Mouse (Mus musculus) lung, embryonic 15.5 days (tissue): ENCODE results near the gene Brwd1. TPM values are rescaled to one million over a fixed set of nuclear protein-coding genes. Genes with fewer than 3 reads are reported as not detected.
"Not testable (repeated sequence)": the region's sequence is repeated elsewhere in the genome, so short reads cannot be mapped to it uniquely, and the experiment has no call there.

Source experiments
- ATAC-seq: fragments of 200-750 bp; cut with Nextera tagmentation; 2 replicates; pipeline ENCODE4 v1.8.0; 2017; ENCODE audit warnings: moderate number of reproducible peaks, borderline replicate concordance; ENCODE audit not compliant: low FRiP score, low TSS enrichment; ENCODE audit errors: extremely low read depth
- H3K27ac ChIP-seq: fragments of 300-500 bp; sonication (generic); 2 replicates; pipeline ENCODE4 v1.5.1; 2015; ENCODE audit warnings: moderate library complexity, mild to moderate bottlenecking, inconsistent platforms
- H3K27me3 ChIP-seq: fragments of 300-500 bp; sonication (generic); 2 replicates; pipeline ENCODE4 v1.6.1; 2015; ENCODE audit warnings: inconsistent platforms
- H3K36me3 ChIP-seq: fragments of 300-500 bp; sonication (generic); 2 replicates; pipeline ENCODE4 v1.6.1; 2015; ENCODE audit warnings: inconsistent platforms
- H3K4me1 ChIP-seq: fragments of 300-500 bp; sonication (generic); 2 replicates; pipeline ENCODE4 v1.6.1; 2015; ENCODE audit warnings: inconsistent platforms
- H3K4me2 ChIP-seq: fragments of 300-500 bp; sonication (generic); 2 replicates; pipeline ENCODE4 v1.6.1; 2015; ENCODE audit warnings: inconsistent platforms, mild to moderate bottlenecking, moderate library complexity
- H3K4me3 ChIP-seq: fragments of 300-500 bp; sonication (generic); 2 replicates; pipeline ENCODE4 v1.5.1; 2015; ENCODE audit warnings: mild to moderate bottlenecking, inconsistent platforms
- H3K9ac ChIP-seq: fragments of 300-500 bp; sonication (generic); 2 replicates; pipeline ENCODE4 v1.6.1; 2015; ENCODE audit warnings: inconsistent platforms
- H3K9me3 ChIP-seq: fragments of 300-500 bp; sonication (generic); 2 replicates; pipeline ENCODE4 v1.6.1; 2016; ENCODE audit warnings: inconsistent platforms
- WGBS: fragments of 180-500 bp; shearing (Covaris S2); methylation state at CpG from one replicate; pipeline ENCODE4 v1.1.7; 2015; 5-methylcytosine and 5-hydroxymethylcytosine counted together
- polyA plus RNA-seq: library from polyadenylated mRNA; unstranded; fragments of >200 nt; fragmentation: Nextera tagmentation; extraction: Ambion mirVana; gene quantifications from 2 replicates; pipeline ENCODE4 v1.2.1, GENCODE M21; 2015

Brwd1 gene
- polyA plus RNA-seq, 1 experiment from 2014 or later, result 81.5 TPM

- no peak for ATAC-seq
- no peak overlapping the region for H3K27ac ChIP-seq
- 90% methylated on average over 12 of the region's 12 CpGs for WGBS
- no peaks in the 10 kb centered on the region for H3K9me3 ChIP-seq
- no peaks in the 10 kb centered on the region for H3K27me3 ChIP-seq
- peaks cover 84% of the 10 kb centered on the region for H3K36me3 ChIP-seq
- no peaks in the 10 kb centered on the region for H3K4me1 ChIP-seq
- H3K9ac ChIP-seq, result no peak overlapping the region
- H3K4me2 ChIP-seq, result no peak overlapping the region
- H3K4me3 ChIP-seq, result no peak overlapping the region
Measured at GRCm38 (mm10) chr16:96066174-96066573, 16.2 kb downstream of the Brwd1 start.

GRCm38 (mm10) chr16:96064649-96065048, 17.7 kb downstream of the Brwd1 start:
- 92% methylated on average over 6 of the region's 6 CpGs for WGBS
- Histone ChIP-seq H3K36me3 (peaks cover 86% of the 10 kb centered on the region), H3K4me2 (no peak overlapping the region), H3K9ac (no peak overlapping the region), H3K27me3 (no peaks in the 10 kb centered on the region), H3K4me1 (no peaks in the 10 kb centered on the region), H3K27ac (no peak overlapping the region), H3K4me3 (no peak overlapping the region), H3K9me3 (no peaks in the 10 kb centered on the region)
- ATAC-seq, result no peak

- no peak for ATAC-seq
- no peak overlapping the region for H3K9ac ChIP-seq
- H3K4me2 ChIP-seq, result no peak overlapping the region
- 65% methylated on average over 5 of the region's 5 CpGs for WGBS
- H3K4me1 ChIP-seq, result no peaks in the 10 kb centered on the region
- H3K9me3 ChIP-seq, result no peaks in the 10 kb centered on the region
- no peaks in the 10 kb centered on the region for H3K27me3 ChIP-seq
- H3K27ac ChIP-seq, result no peak overlapping the region
- H3K4me3 ChIP-seq, result no peak overlapping the region
- peaks cover 90% of the 10 kb centered on the region for H3K36me3 ChIP-seq
Measured at GRCm38 (mm10) chr16:96044096-96044495, 38.2 kb downstream of the Brwd1 start.

GRCm38 (mm10) chr16:96040691-96041090, 41.6 kb downstream of the Brwd1 start:
- Histone ChIP-seq H3K27ac (no peak overlapping the region), H3K36me3 (peaks cover 91% of the 10 kb centered on the region), H3K4me2 (no peak overlapping the region), H3K4me1 (no peaks in the 10 kb centered on the region), H3K4me3 (no peak overlapping the region), H3K27me3 (no peaks in the 10 kb centered on the region), H3K9me3 (no peaks in the 10 kb centered on the region), H3K9ac (no peak overlapping the region)
- 89% methylated on average over 4 of the region's 4 CpGs for WGBS
- no peak for ATAC-seq

GRCm38 (mm10) chr16:96039538-96039937, 42.8 kb downstream of the Brwd1 start:
- no peak overlapping the region for H3K4me3 ChIP-seq
- 65% methylated on average over 6 of the region's 6 CpGs for WGBS
- no peak for ATAC-seq
- H3K9me3 ChIP-seq, result no peaks in the 10 kb centered on the region
- H3K9ac ChIP-seq, result no peak overlapping the region
- peaks cover 93% of the 10 kb centered on the region for H3K36me3 ChIP-seq
- H3K4me1 ChIP-seq, result no peaks in the 10 kb centered on the region
- no peak overlapping the region for H3K4me2 ChIP-seq
- H3K27me3 ChIP-seq, result no peaks in the 10 kb centered on the region
- no peak overlapping the region for H3K27ac ChIP-seq

- Histone ChIP-seq H3K9me3 (no peaks in the 10 kb centered on the region), H3K4me3 (no peak overlapping the region), H3K4me2 (no peak overlapping the region), H3K27ac (no peak overlapping the region), H3K4me1 (no peaks in the 10 kb centered on the region), H3K27me3 (no peaks in the 10 kb centered on the region), H3K9ac (no peak overlapping the region), H3K36me3 (peaks cover 94% of the 10 kb centered on the region)
- no peak for ATAC-seq
- 91% methylated on average over 6 of the region's 6 CpGs for WGBS
Measured at GRCm38 (mm10) chr16:96034473-96034872, 47.9 kb downstream of the Brwd1 start.

- no peaks in the 10 kb centered on the region for H3K27me3 ChIP-seq
- no peaks in the 10 kb centered on the region for H3K9me3 ChIP-seq
- ATAC-seq, result no peak
- H3K4me1 ChIP-seq, result no peaks in the 10 kb centered on the region
- H3K9ac ChIP-seq, result no peak overlapping the region
- no peak overlapping the region for H3K4me3 ChIP-seq
- 84% methylated on average over 13 of the region's 13 CpGs for WGBS
- peaks cover 95% of the 10 kb centered on the region for H3K36me3 ChIP-seq
- no peak overlapping the region for H3K27ac ChIP-seq
- no peak overlapping the region for H3K4me2 ChIP-seq
Measured at GRCm38 (mm10) chr16:96032368-96033043, 49.8 kb downstream of the Brwd1 start.

- no peak overlapping the region for H3K27ac ChIP-seq
- 93% methylated on average over 2 of the region's 2 CpGs for WGBS
- H3K9ac ChIP-seq, result no peak overlapping the region
- H3K27me3 ChIP-seq, result no peaks in the 10 kb centered on the region
- peaks cover 95% of the 10 kb centered on the region for H3K36me3 ChIP-seq
- H3K4me3 ChIP-seq, result no peak overlapping the region
- H3K4me2 ChIP-seq, result no peak overlapping the region
- ATAC-seq, result no peak
- no peaks in the 10 kb centered on the region for H3K9me3 ChIP-seq
- H3K4me1 ChIP-seq, result no peaks in the 10 kb centered on the region
Measured at GRCm38 (mm10) chr16:96030476-96031102, 51.7 kb downstream of the Brwd1 start.

GRCm38 (mm10) chr16:96026256-96026655, 56.1 kb downstream of the Brwd1 start:
- Histone ChIP-seq H3K27me3 (no peaks in the 10 kb centered on the region), H3K36me3 (peaks cover 87% of the 10 kb centered on the region), H3K4me3 (no peak overlapping the region), H3K9me3 (no peaks in the 10 kb centered on the region), H3K4me1 (no peaks in the 10 kb centered on the region), H3K27ac (no peak overlapping the region), H3K9ac (no peak overlapping the region), H3K4me2 (no peak overlapping the region)
- 88% methylated on average over 5 of the region's 5 CpGs for WGBS
- no peak for ATAC-seq

- H3K27me3 ChIP-seq, result no peaks in the 10 kb centered on the region
- no peak for ATAC-seq
- no peak overlapping the region for H3K4me3 ChIP-seq
- H3K9ac ChIP-seq, result no peak overlapping the region
- H3K4me1 ChIP-seq, result no peaks in the 10 kb centered on the region
- H3K36me3 ChIP-seq, result peaks cover 87% of the 10 kb centered on the region
- H3K9me3 ChIP-seq, result no peaks in the 10 kb centered on the region
- H3K27ac ChIP-seq, result no peak overlapping the region
- WGBS, result 86% methylated on average over 3 of the region's 3 CpGs
- no peak overlapping the region for H3K4me2 ChIP-seq
Measured at GRCm38 (mm10) chr16:96025244-96025643, 57.1 kb downstream of the Brwd1 start.

- Histone ChIP-seq H3K9me3 (no peaks in the 10 kb centered on the region), H3K4me2 (no peak overlapping the region), H3K4me3 (no peak overlapping the region), H3K9ac (no peak overlapping the region), H3K4me1 (no peaks in the 10 kb centered on the region), H3K27ac (no peak overlapping the region), H3K36me3 (peaks cover 89% of the 10 kb centered on the region), H3K27me3 (no peaks in the 10 kb centered on the region)
- WGBS, result 85% methylated on average over 10 of the region's 10 CpGs
- ATAC-seq, result no peak
Measured at GRCm38 (mm10) chr16:96021045-96021444, 61.3 kb downstream of the Brwd1 start.

- H3K4me1 ChIP-seq, ATAC-seq, H3K9ac ChIP-seq, H3K4me2 ChIP-seq, H3K27me3 ChIP-seq, H3K27ac ChIP-seq, H3K4me3 ChIP-seq, H3K9me3 ChIP-seq: not testable (repeated sequence)
- WGBS, result no CpG with 5 or more reads among the region's 10 CpGs
- H3K36me3 ChIP-seq, result peaks cover 21% of the 10 kb centered on the region
Measured at GRCm38 (mm10) chr16:96009124-96009523, 73.2 kb downstream of the Brwd1 start.
